In the genomic region with DNA sequence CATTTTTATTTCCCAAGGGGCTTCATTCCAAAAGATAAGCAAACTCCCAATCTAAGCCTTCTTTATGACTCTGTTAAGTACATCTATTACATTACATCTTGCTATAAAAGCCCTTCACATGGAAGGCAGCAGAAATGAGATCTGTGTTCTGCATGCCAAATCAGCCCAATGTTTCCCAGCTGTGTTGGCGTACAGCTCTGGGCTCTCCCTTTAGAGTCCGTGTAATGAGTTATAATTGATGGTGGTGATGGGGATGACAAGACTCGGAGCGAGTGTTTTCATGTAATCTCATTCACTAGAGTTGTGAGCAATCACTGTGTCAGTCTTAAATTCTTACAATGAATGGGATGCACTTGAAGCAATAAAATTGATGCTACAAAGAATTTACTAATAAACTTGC, we compare ENCODE assay signal across 18 mouse cellular contexts. TPM values are rescaled to one million over a fixed set of nuclear protein-coding genes. Genes with fewer than 3 reads are reported as not detected.
DNase-seq lines count a peak whose midpoint lies in the region; ATAC-seq and TF ChIP-seq lines count a peak whose summit lies in the region.
"Had no signal": no experiment of that assay in that cellular context is flagged by ENCODE, and none has a peak within 500 bp of the region (broad histone marks: within the 10 kb centered on the region; RNA-seq: fewer than 3 reads in every experiment).

No protein-coding gene starts in this region.

- no peaks in the 10 kb centered on the region for H3K9me3 ChIP-seq in kidney, embryonic 14.5 days (ENCODE audit: control insufficient read depth, low read length)
- H3K9me3 ChIP-seq in hindbrain, embryonic 15.5 days: no peaks in the 10 kb centered on the region
- H3K9me3 ChIP-seq: embryonic facial prominence, embryonic 15.5 days; heart, embryonic 15.5 days; limb, embryonic 12.5 days had no signal

- DNase-seq in kidney, adult 2 months: no peak
- peak; percentile 29 to 42 for DNase-seq in right cerebral cortex, postnatal 10 days (ENCODE audit: low spot score in 2 of 2)
- DNase-seq in right cerebral cortex, postnatal 36 days (ENCODE audit: low spot score in 2 of 2): no peak
- DNase-seq in left cerebral cortex, postnatal 36 days (ENCODE audit: low spot score in 2 of 2): no peak
- no peak for DNase-seq in gastrocnemius, postnatal 10 days
- DNase-seq: cerebellum, adult 9-11 months; kidney, postnatal 25 days; lung, postnatal 36 days; thymus, adult 18-20 months had no signal

- H3K27ac ChIP-seq in kidney, embryonic 14.5 days (ENCODE audit: low read depth, low read length): no peak overlapping the region
- H3K27ac ChIP-seq in kidney, adult 2 months (ENCODE audit: insufficient read depth, low read depth, low read length): no peak overlapping the region
- no peak overlapping the region for H3K27ac ChIP-seq in hindbrain, embryonic 15.5 days (replicated peaks)
- H3K27ac ChIP-seq: embryonic facial prominence, embryonic 15.5 days; heart, embryonic 15.5 days; limb, embryonic 12.5 days had no signal

- no peak for TF ChIP-seq POLR2A in kidney, adult 2 months (IDR thresholded peaks at IDR 0.05; ENCODE audit: low read depth, low read length)

- intact Hi-C loops in left cerebral cortex, postnatal 36 days (cut with DNase I): no loop called here

- H3K36me3 ChIP-seq in kidney, embryonic 14.5 days (ENCODE audit: control insufficient read depth, insufficient read depth, low read length): no peaks in the 10 kb centered on the region
- H3K36me3 ChIP-seq in kidney, adult 2 months (ENCODE audit: control insufficient read depth, insufficient read depth, low read length): no peaks in the 10 kb centered on the region
- no peaks in the 10 kb centered on the region for H3K36me3 ChIP-seq in hindbrain, embryonic 15.5 days
- H3K36me3 ChIP-seq: embryonic facial prominence, embryonic 15.5 days; heart, embryonic 15.5 days; limb, embryonic 12.5 days had no signal

- WGBS in kidney, embryonic 14.5 days: 35% methylated on average over 4 of the region's 4 CpGs
- WGBS in kidney, adult 2 months: 43% methylated on average over 4 of the region's 4 CpGs
- 41% methylated on average over 4 of the region's 4 CpGs for WGBS in hindbrain, embryonic 15.5 days

- ATAC-seq in kidney, embryonic 14.5 days (ENCODE audit: low FRiP score, low TSS enrichment): peak; percentile 62; the same call in 1 of the 2 replicates
- ATAC-seq in hindbrain, embryonic 15.5 days (ENCODE audit: low FRiP score, low read depth): 0 out of 2 replicates have a peak, but pooled peaks have one; percentile 30
- ATAC-seq: midbrain, embryonic 16.5 days had no signal

- H3K4me1 ChIP-seq in kidney, embryonic 14.5 days (ENCODE audit: control insufficient read depth, insufficient read depth, low read length): no peaks in the 10 kb centered on the region
- no peaks in the 10 kb centered on the region for H3K4me1 ChIP-seq in kidney, adult 2 months (ENCODE audit: control insufficient read depth, insufficient read depth, low read length)
- H3K4me1 ChIP-seq in hindbrain, embryonic 15.5 days (replicated peaks): no peaks in the 10 kb centered on the region
- H3K4me1 ChIP-seq: embryonic facial prominence, embryonic 15.5 days; heart, embryonic 15.5 days; limb, embryonic 12.5 days had no signal

- no peak overlapping the region for H3K4me3 ChIP-seq in kidney, embryonic 14.5 days (ENCODE audit: low read length)
- no peak overlapping the region for H3K4me3 ChIP-seq in kidney, adult 2 months (ENCODE audit: insufficient read depth, low read depth, low read length)
- no peak overlapping the region for H3K4me3 ChIP-seq in hindbrain, embryonic 15.5 days
- H3K4me3 ChIP-seq: embryonic facial prominence, embryonic 15.5 days; heart, embryonic 15.5 days; limb, embryonic 12.5 days had no signal

- no peak overlapping the region for H3K9ac ChIP-seq in kidney, embryonic 14.5 days (ENCODE audit: low read depth, low read length)
- no peak overlapping the region for H3K9ac ChIP-seq in hindbrain, embryonic 15.5 days
- H3K9ac ChIP-seq: embryonic facial prominence, embryonic 15.5 days; heart, embryonic 15.5 days; limb, embryonic 12.5 days had no signal

- no peak for TF ChIP-seq CTCF in kidney, adult 2 months (conservative IDR thresholded peaks at IDR 0.05; ENCODE audit: insufficient read depth, insufficient read length, low read depth, low read length)

- H3K4me2 ChIP-seq in kidney, embryonic 14.5 days (replicated peaks; ENCODE audit: low read depth, low read length): no peak overlapping the region
- no peak overlapping the region for H3K4me2 ChIP-seq in hindbrain, embryonic 15.5 days
- H3K4me2 ChIP-seq: embryonic facial prominence, embryonic 15.5 days; heart, embryonic 15.5 days; limb, embryonic 12.5 days had no signal

- no peaks in the 10 kb centered on the region for H3K27me3 ChIP-seq in kidney, embryonic 14.5 days (ENCODE audit: control insufficient read depth, insufficient read depth, low read length)
- H3K27me3 ChIP-seq in kidney, adult 2 months (replicated peaks; ENCODE audit: control insufficient read depth, insufficient read depth, low read length): no peaks in the 10 kb centered on the region
- H3K27me3 ChIP-seq in hindbrain, embryonic 15.5 days: no peaks in the 10 kb centered on the region
- H3K27me3 ChIP-seq: embryonic facial prominence, embryonic 15.5 days; heart, embryonic 15.5 days; limb, embryonic 12.5 days had no signal

RNA-seq across cellular contexts. Expression of gene Ankrd7, which starts 49.9 kb away (rescaled TPM):
- polyA plus RNA-seq in kidney, embryonic 14.5 days (2014; fragmentation: Nextera tagmentation; extraction: Ambion mirVana): not detected in 2 replicates
- polyA plus RNA-seq in kidney, adult 2 months (2012; rRNA removed): not detected in 2 replicates
- 0.13 TPM in 1 of 2 replicates, not detected in the other for polyA plus RNA-seq in hindbrain, embryonic 15.5 days (2015; fragmentation: Nextera tagmentation; extraction: Ambion mirVana)
- not detected for total RNA-seq in left cerebral cortex, postnatal 36 days (2021)
- not detected for total RNA-seq in gastrocnemius, postnatal 10 days (2021)
- total RNA-seq: layer of hippocampus, postnatal 36 days; MEL had no signal
- polyA plus RNA-seq: embryonic facial prominence, embryonic 15.5 days; gonadal fat pad, adult 2 months; heart, embryonic 15.5 days; midbrain, embryonic 16.5 days had no signal

Comparison
In these comparisons a context has a peak if more than half of its experiments do, and no peak if none do; other contexts are left out.
1. DNase-seq: peak in right cerebral cortex, postnatal 10 days (2 of 2); none in kidney, adult 2 months (single experiment), right cerebral cortex, postnatal 36 days (0 of 2), left cerebral cortex, postnatal 36 days (0 of 2) and gastrocnemius, postnatal 10 days (single experiment).